ENCODE assay signal across 10 mouse cellular contexts in genomic region chr4:53030326-53030948, GRCm38 (mm10). TPM values are rescaled to one million over a fixed set of nuclear protein-coding genes. Genes with fewer than 3 reads are reported as not detected.
DNase-seq lines count a peak whose midpoint lies in the region; ATAC-seq lines count a peak whose summit lies in the region.
"Had no signal": no experiment of that assay in that cellular context is flagged by ENCODE, and none has a peak within 500 bp of the region (broad histone marks: within the 10 kb centered on the region; RNA-seq: fewer than 3 reads in every experiment).

No protein-coding gene starts in this region.

- H3K4me2 ChIP-seq in midbrain, embryonic 15.5 days = no peak overlapping the region
- no peak overlapping the region for H3K4me2 ChIP-seq in midbrain, embryonic 13.5 days (replicated peaks)
- no peak overlapping the region for H3K4me2 ChIP-seq in embryonic facial prominence, embryonic 14.5 days (ENCODE audit: low read depth, low read length)
- no peak overlapping the region for H3K4me2 ChIP-seq in forebrain, embryonic 16.5 days (ENCODE audit: low read length)
- H3K4me2 ChIP-seq: lung, embryonic 15.5 days had no signal

- H3K4me3 ChIP-seq in midbrain, embryonic 15.5 days = no peak overlapping the region
- H3K4me3 ChIP-seq in midbrain, embryonic 13.5 days (replicated peaks) = no peak overlapping the region
- no peak overlapping the region for H3K4me3 ChIP-seq in embryonic facial prominence, embryonic 14.5 days (ENCODE audit: low read depth, low read length)
- no peak overlapping the region for H3K4me3 ChIP-seq in forebrain, embryonic 16.5 days (replicated peaks; ENCODE audit: low read length)
- H3K4me3 ChIP-seq: lung, embryonic 15.5 days had no signal

- peak; percentile 16 for DNase-seq in heart, postnatal 4 days
- no peak for DNase-seq in heart, adult 9 months (ENCODE audit: low spot score in 2 of 2)
- DNase-seq in embryonic facial prominence, embryonic 14.5 days (ENCODE audit: low spot score) = peak; percentile 60
- DNase-seq in retina, postnatal 1 day = peak; percentile 40
- DNase-seq in thymus, postnatal 10 days (ENCODE audit: low spot score in 2 of 2) = no peak

- H3K27ac ChIP-seq in midbrain, embryonic 15.5 days = no peak overlapping the region
- no peak overlapping the region for H3K27ac ChIP-seq in midbrain, embryonic 13.5 days
- H3K27ac ChIP-seq in embryonic facial prominence, embryonic 14.5 days (replicated peaks; ENCODE audit: low read depth, low read length) = no peak overlapping the region
- no peak overlapping the region for H3K27ac ChIP-seq in forebrain, embryonic 16.5 days (ENCODE audit: low read length)
- H3K27ac ChIP-seq: lung, embryonic 15.5 days had no signal

- 0 out of 2 replicates have a peak, but pooled peaks have one; percentile 39 for ATAC-seq in midbrain, embryonic 15.5 days (replicated peaks)
- no peak for ATAC-seq in midbrain, embryonic 13.5 days
- ATAC-seq in embryonic facial prominence, embryonic 14.5 days (ENCODE audit: low read depth) = no peak
- no peak for ATAC-seq in forebrain, embryonic 16.5 days

- H3K9ac ChIP-seq in midbrain, embryonic 15.5 days = no peak overlapping the region
- no peak overlapping the region for H3K9ac ChIP-seq in midbrain, embryonic 13.5 days (replicated peaks)
- H3K9ac ChIP-seq in embryonic facial prominence, embryonic 14.5 days (ENCODE audit: low read depth, low read length) = no peak overlapping the region
- no peak overlapping the region for H3K9ac ChIP-seq in forebrain, embryonic 16.5 days (replicated peaks; ENCODE audit: low read depth, low read length)
- H3K9ac ChIP-seq: lung, embryonic 15.5 days had no signal

- WGBS in midbrain, embryonic 15.5 days = 40% methylated on average over 8 of the region's 8 CpGs
- WGBS in midbrain, embryonic 13.5 days = 50% methylated on average over 8 of the region's 8 CpGs
- WGBS in embryonic facial prominence, embryonic 14.5 days = 53% methylated on average over 8 of the region's 8 CpGs
- 45% methylated on average over 8 of the region's 8 CpGs for WGBS in forebrain, embryonic 16.5 days

- H3K27me3 ChIP-seq in midbrain, embryonic 15.5 days (replicated peaks) = no peaks in the 10 kb centered on the region
- H3K27me3 ChIP-seq in midbrain, embryonic 13.5 days = no peaks in the 10 kb centered on the region
- H3K27me3 ChIP-seq in embryonic facial prominence, embryonic 14.5 days (replicated peaks; ENCODE audit: control insufficient read depth, insufficient read depth, low read length) = no peaks in the 10 kb centered on the region
- no peaks in the 10 kb centered on the region for H3K27me3 ChIP-seq in forebrain, embryonic 16.5 days (replicated peaks; ENCODE audit: control insufficient read depth, insufficient read depth, low read length)
- H3K27me3 ChIP-seq: lung, embryonic 15.5 days had no signal

- H3K4me1 ChIP-seq in midbrain, embryonic 15.5 days = no peaks in the 10 kb centered on the region
- no peaks in the 10 kb centered on the region for H3K4me1 ChIP-seq in midbrain, embryonic 13.5 days (replicated peaks)
- no peaks in the 10 kb centered on the region for H3K4me1 ChIP-seq in embryonic facial prominence, embryonic 14.5 days (ENCODE audit: control insufficient read depth, insufficient read depth, low read length)
- H3K4me1 ChIP-seq in forebrain, embryonic 16.5 days (replicated peaks; ENCODE audit: control insufficient read depth, insufficient read depth, low read length) = no peaks in the 10 kb centered on the region
- H3K4me1 ChIP-seq: lung, embryonic 15.5 days had no signal

- H3K9me3 ChIP-seq in midbrain, embryonic 15.5 days = no peaks in the 10 kb centered on the region
- no peaks in the 10 kb centered on the region for H3K9me3 ChIP-seq in midbrain, embryonic 13.5 days
- H3K9me3 ChIP-seq in embryonic facial prominence, embryonic 14.5 days (ENCODE audit: control insufficient read depth, low read length) = 0 out of 2 replicates have a peak, but pooled peaks cover 3% of the 10 kb centered on the region
- H3K9me3 ChIP-seq in forebrain, embryonic 16.5 days (ENCODE audit: control insufficient read depth, low read length) = peaks cover 4% of the 10 kb centered on the region; the same call in 1 of the 2 replicates
- H3K9me3 ChIP-seq: lung, embryonic 15.5 days had no signal

- 0 out of 2 replicates have a peak, but pooled peaks cover 4% of the 10 kb centered on the region for H3K36me3 ChIP-seq in midbrain, embryonic 15.5 days (replicated peaks)
- H3K36me3 ChIP-seq in midbrain, embryonic 13.5 days = peaks cover 3% of the 10 kb centered on the region; the same call in 1 of the 2 replicates
- H3K36me3 ChIP-seq in embryonic facial prominence, embryonic 14.5 days (ENCODE audit: control insufficient read depth, insufficient read depth, low read length) = peaks cover 28% of the 10 kb centered on the region
- H3K36me3 ChIP-seq in forebrain, embryonic 16.5 days (ENCODE audit: control insufficient read depth, insufficient read depth) = peaks cover 3% of the 10 kb centered on the region; the same call in 1 of the 2 replicates

RNA-seq across cellular contexts. Expression of gene Nipsnap3b, which starts 18.8 kb away (rescaled TPM):
- 10 to 100 TPM; 24.0 to 26.4 TPM for total RNA-seq in heart, postnatal 4 days (2021)
- 160 and 169 TPM in 2 replicates for polyA plus RNA-seq in midbrain, embryonic 15.5 days (2015; fragmentation: Nextera tagmentation; extraction: Ambion mirVana)
- polyA plus RNA-seq in midbrain, embryonic 13.5 days (2015; fragmentation: Nextera tagmentation; extraction: Ambion mirVana) = 146 and 160 TPM in 2 replicates
- polyA plus RNA-seq in embryonic facial prominence, embryonic 14.5 days (2014; fragmentation: Nextera tagmentation; extraction: Ambion mirVana) = 59.4 and 70.2 TPM in 2 replicates
- 157 and 158 TPM in 2 replicates for polyA plus RNA-seq in forebrain, embryonic 16.5 days (2015; fragmentation: Nextera tagmentation; extraction: Ambion mirVana)

RNA-seq across cellular contexts. Expression of gene Nipsnap3a, which starts 41.4 kb away (rescaled TPM):
- total RNA-seq in heart, postnatal 4 days (2021) = not detected
- not detected in 2 replicates for polyA plus RNA-seq in midbrain, embryonic 15.5 days (2015; fragmentation: Nextera tagmentation; extraction: Ambion mirVana)
- not detected in 2 replicates for polyA plus RNA-seq in midbrain, embryonic 13.5 days (2015; fragmentation: Nextera tagmentation; extraction: Ambion mirVana)
- polyA plus RNA-seq in embryonic facial prominence, embryonic 14.5 days (2014; fragmentation: Nextera tagmentation; extraction: Ambion mirVana) = 0.24 TPM in 1 of 2 replicates, not detected in the other
- not detected in 2 replicates for polyA plus RNA-seq in forebrain, embryonic 16.5 days (2015; fragmentation: Nextera tagmentation; extraction: Ambion mirVana)
- polyA plus RNA-seq: lung, embryonic 15.5 days; spleen, adult 2 months had no signal

Comparison
In these comparisons a context has a peak if more than half of its experiments do, and no peak if none do; other contexts are left out.
1. DNase-seq: peak in heart, postnatal 4 days (single experiment), embryonic facial prominence, embryonic 14.5 days (single experiment) and retina, postnatal 1 day (single experiment); none in heart, adult 9 months (0 of 2) and thymus, postnatal 10 days (0 of 2).